ENCODE assay signal across 8 mouse cellular contexts in the genomic region with DNA sequence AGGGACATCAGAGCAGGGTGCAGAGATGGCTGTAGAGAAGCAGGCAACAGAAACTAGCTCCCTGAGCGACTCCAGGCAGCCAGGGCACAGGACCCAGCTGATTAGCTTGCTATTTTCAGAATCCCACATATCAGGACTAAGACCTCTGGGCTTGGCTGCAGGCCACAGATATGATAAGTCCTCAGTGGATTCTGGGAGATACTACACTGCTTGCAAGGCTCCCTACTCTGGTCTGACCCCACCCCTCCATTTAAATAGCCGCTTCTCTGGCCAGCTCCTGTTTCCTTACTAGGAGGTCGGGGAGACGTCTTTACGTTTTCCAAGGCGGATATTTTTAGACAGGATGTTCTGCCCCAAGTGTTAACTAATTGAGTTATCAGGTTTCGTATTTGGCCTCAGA.
DNase-seq lines count a peak whose midpoint lies in the region; ATAC-seq and TF ChIP-seq lines count a peak whose summit lies in the region.

No protein-coding gene starts in this region.

- 0 out of 2 replicates have a peak, but pooled peaks cover 3% of the 10 kb centered on the region for H3K9me3 ChIP-seq in heart, embryonic 16.5 days (replicated peaks; ENCODE audit: control insufficient read depth, low read length)
- no peaks in the 10 kb centered on the region for H3K9me3 ChIP-seq in liver, embryonic 13.5 days (replicated peaks)
- H3K9me3 ChIP-seq in forebrain, embryonic 13.5 days (replicated peaks): no peaks in the 10 kb centered on the region

- peak overlapping the region; percentile 62 for H3K4me2 ChIP-seq in heart, embryonic 16.5 days (ENCODE audit: low read depth, low read length)
- H3K4me2 ChIP-seq in liver, embryonic 13.5 days: peak overlapping the region; percentile 39
- H3K4me2 ChIP-seq in forebrain, embryonic 13.5 days: no peak overlapping the region

- TF ChIP-seq CTCF in cerebellum, adult 2 months (IDR thresholded peaks at IDR 0.05; ENCODE audit: borderline replicate concordance, insufficient read depth, low read depth, low read length): no peak

- peak; percentile 36 for ATAC-seq in common myeloid progenitor, adult 5-6 weeks (replicated peaks; ENCODE audit: low read depth, poor library complexity, severe bottlenecking)
- peak; percentile 93 for ATAC-seq in heart, embryonic 16.5 days (replicated peaks; ENCODE audit: extremely low read depth, insufficient read depth, low FRiP score)
- ATAC-seq in liver, embryonic 13.5 days (ENCODE audit: low read depth): peak; percentile 99
- ATAC-seq in forebrain, embryonic 13.5 days: no peak

- 0 out of 2 replicates have a peak overlapping the region, but pooled peaks have one; percentile 23 for H3K27ac ChIP-seq in cerebellum, adult 2 months (ENCODE audit: insufficient read depth, low read length)
- peak overlapping the region; percentile 89 for H3K27ac ChIP-seq in heart, embryonic 16.5 days (ENCODE audit: low read length)
- H3K27ac ChIP-seq in liver, embryonic 13.5 days: no peak overlapping the region
- no peak overlapping the region for H3K27ac ChIP-seq in forebrain, embryonic 13.5 days

- no peaks in the 10 kb centered on the region for H3K36me3 ChIP-seq in heart, embryonic 16.5 days (ENCODE audit: control insufficient read depth, insufficient read depth)
- no peaks in the 10 kb centered on the region for H3K36me3 ChIP-seq in liver, embryonic 13.5 days
- H3K36me3 ChIP-seq in forebrain, embryonic 13.5 days (ENCODE audit: poor library complexity, severe bottlenecking): no peaks in the 10 kb centered on the region

- WGBS in cerebellum, adult 2 months: 12% methylated on average over 7 of the region's 7 CpGs
- WGBS in heart, embryonic 16.5 days: 7% methylated on average over 7 of the region's 7 CpGs
- 17% methylated on average over 7 of the region's 7 CpGs for WGBS in liver, embryonic 13.5 days (ENCODE audit: insufficient replicate concordance)
- WGBS in forebrain, embryonic 13.5 days: 71% methylated on average over 7 of the region's 7 CpGs

- H3K4me1 ChIP-seq in cerebellum, adult 2 months (ENCODE audit: control insufficient read depth, insufficient read depth, low read length): peaks cover 25% of the 10 kb centered on the region; the same call in 1 of the 2 replicates
- H3K4me1 ChIP-seq in heart, embryonic 16.5 days (ENCODE audit: control insufficient read depth, insufficient read depth, low read length): peaks cover 26% of the 10 kb centered on the region
- H3K4me1 ChIP-seq in liver, embryonic 13.5 days (replicated peaks): peaks cover 25% of the 10 kb centered on the region
- peaks cover 27% of the 10 kb centered on the region for H3K4me1 ChIP-seq in forebrain, embryonic 13.5 days

- no peak for TF ChIP-seq POLR2A in cerebellum, adult 2 months (IDR thresholded peaks at IDR 0.05; ENCODE audit: borderline replicate concordance, insufficient read depth, low read length)

- no peak overlapping the region for H3K4me3 ChIP-seq in cerebellum, adult 2 months (replicated peaks; ENCODE audit: insufficient read depth, low read depth, low read length)
- H3K4me3 ChIP-seq in heart, embryonic 16.5 days (ENCODE audit: low read length): peak overlapping the region; percentile 41
- no peak overlapping the region; the same call in 1 of the 2 replicates for H3K4me3 ChIP-seq in liver, embryonic 13.5 days (replicated peaks)
- H3K4me3 ChIP-seq in forebrain, embryonic 13.5 days: no peak overlapping the region

- H3K27me3 ChIP-seq in cerebellum, adult 2 months (ENCODE audit: control insufficient read depth, insufficient read depth, low read length): no peaks in the 10 kb centered on the region
- no peaks in the 10 kb centered on the region for H3K27me3 ChIP-seq in heart, embryonic 16.5 days (ENCODE audit: control insufficient read depth, insufficient read depth, low read length)
- H3K27me3 ChIP-seq in liver, embryonic 13.5 days: no peaks in the 10 kb centered on the region
- no peaks in the 10 kb centered on the region for H3K27me3 ChIP-seq in forebrain, embryonic 13.5 days

- peak in 1 of 2 experiments; percentile 41 for DNase-seq in cerebellum, adult 2 months
- DNase-seq in cerebellum, postnatal 36 days: no peak
- peak; percentile 36 for DNase-seq in liver, embryonic 13.5 days
- DNase-seq in thymus, postnatal 0 days (ENCODE audit: low spot score): no peak
- no peak for DNase-seq in cerebellum, adult 9-11 months

- peak overlapping the region; percentile 50 for H3K9ac ChIP-seq in heart, embryonic 16.5 days (ENCODE audit: low read length)
- H3K9ac ChIP-seq in liver, embryonic 13.5 days: no peak overlapping the region
- H3K9ac ChIP-seq in forebrain, embryonic 13.5 days: no peak overlapping the region

Comparison
In these comparisons a context has a peak if more than half of its experiments do, and no peak if none do; other contexts are left out.
1. H3K27ac ChIP-seq: peak in cerebellum, adult 2 months (single experiment) and heart, embryonic 16.5 days (single experiment); none in liver, embryonic 13.5 days (single experiment) and forebrain, embryonic 13.5 days (single experiment).